Mouse (Mus musculus) cortical plate, adult 2 months (tissue): Measurements from ENCODE around the gene Erbb3.

ENCODE experiments used
- CTCF ChIP-seq: fragments of 200-500 bp; IDR thresholded peaks from 2 replicates; pipeline ENCODE4 v1.5.1; 2011; ENCODE audit warnings: mild to moderate bottlenecking, control low read depth, low read length; ENCODE audit not compliant: insufficient read depth; ENCODE audit errors: extremely low read depth
- POLR2A ChIP-seq: fragments of 200-500 bp; IDR thresholded peaks from 2 replicates; pipeline ENCODE4 v1.6.1; 2011; ENCODE audit warnings: mild to moderate bottlenecking, low read length, control low read depth; ENCODE audit not compliant: insufficient read depth; ENCODE audit errors: extremely low read depth

DNA sequence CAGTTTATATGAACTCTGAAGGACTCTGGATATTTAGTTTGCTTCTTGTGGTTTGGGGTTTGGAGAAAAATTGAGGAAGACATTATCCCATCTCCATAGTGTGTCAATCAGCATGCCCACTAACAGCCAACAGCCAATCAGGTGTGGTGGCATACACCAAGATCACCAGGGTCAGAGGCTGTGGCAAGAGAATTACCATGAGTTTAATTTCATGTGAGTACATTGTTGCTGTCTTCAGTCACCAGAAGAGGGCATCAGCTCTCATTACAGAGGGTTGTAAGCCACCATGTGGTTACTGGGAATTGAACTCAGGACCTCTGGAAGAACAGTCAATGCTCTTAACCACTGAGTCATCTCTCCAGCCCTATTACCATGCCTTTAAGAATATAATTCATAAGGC lies 33.2 kb downstream of the Erbb3 start:
- 0 out of 2 replicates have a peak, but pooled peaks have one; percentile 1 for TF ChIP-seq CTCF
- TF ChIP-seq POLR2A = no peak
